Mouse (Mus musculus) MEL (cell line): ENCODE measurements around the gene Micu1. TPM values are rescaled to one million over a fixed set of nuclear protein-coding genes. Genes with fewer than 3 reads are reported as not detected.

Source experiments
- DNase-seq: peaks from one replicate; pipeline ENCODE4 v3.0.0; 2011; ENCODE audit warnings: low read depth, low spot score
- H3K27ac ChIP-seq: 2 replicates; pipeline ENCODE4 v1.5.1; 2012; ENCODE audit warnings: low read depth, mild to moderate bottlenecking, control low read depth, low read length, moderate library complexity; ENCODE audit not compliant: control insufficient read depth
- H3K27me3 ChIP-seq, 2 experiments: fragments of 150-350 bp in 1 of 2; sonication (generic) in 1 of 2; 2 replicates each; pipeline ENCODE4 v1.6.1; 2012; ENCODE audit warnings: low read length in 2 of 2, mild to moderate bottlenecking in 2 of 2, improper control_type of control experiment in 1 of 2, moderate library complexity in 1 of 2; ENCODE audit not compliant: insufficient read depth in 2 of 2, control insufficient read depth in 1 of 2
- H3K36me3 ChIP-seq, 2 experiments: 2 replicates each; pipeline ENCODE4 v1.6.1; 2012 to 2014; ENCODE audit warnings: low read length in 2 of 2, improper control_type of control experiment in 1 of 2, inconsistent platforms in 1 of 2, mild to moderate bottlenecking in 1 of 2; ENCODE audit not compliant: insufficient read depth in 2 of 2, control insufficient read depth in 1 of 2
- H3K4me1 ChIP-seq, 2 experiments: fragments of 150-350 bp in 1 of 2; sonication (generic) in 1 of 2; 2 replicates each; pipeline ENCODE4 v1.6.1; 2012; ENCODE audit warnings: low read length in 2 of 2, improper control_type of control experiment in 1 of 2, mild to moderate bottlenecking in 1 of 2; ENCODE audit not compliant: insufficient read depth in 2 of 2, control insufficient read depth in 1 of 2
- H3K4me3 ChIP-seq, 2 experiments: fragments of 150-350 bp in 1 of 2; sonication (generic) in 1 of 2; 2 replicates each; pipeline ENCODE4 v1.5.1; 2012; ENCODE audit warnings: low read depth in 2 of 2, low read length in 2 of 2, mild to moderate bottlenecking in 2 of 2, moderate library complexity in 2 of 2, control low read depth in 1 of 2, improper control_type of control experiment in 1 of 2; ENCODE audit not compliant: control insufficient read depth in 1 of 2, insufficient read depth in 1 of 2
- H3K79me2 ChIP-seq: 2 replicates; pipeline ENCODE4 v1.6.1; 2012; ENCODE audit warnings: mild to moderate bottlenecking, low read length, moderate library complexity; ENCODE audit not compliant: control insufficient read depth, poor library complexity, insufficient read depth
- H3K9ac ChIP-seq: 2 replicates; pipeline ENCODE4 v1.6.1; 2012; ENCODE audit warnings: low read depth, mild to moderate bottlenecking, control low read depth, low read length, moderate library complexity; ENCODE audit not compliant: control insufficient read depth, poor library complexity, severe bottlenecking
- H3K9me3 ChIP-seq: fragments of 150-350 bp; sonication (generic); replicated peaks from 2 replicates; pipeline ENCODE4 v1.6.1; 2012; ENCODE audit warnings: mild to moderate bottlenecking, low read length, improper control_type of control experiment, moderate library complexity; ENCODE audit not compliant: insufficient read depth
- CHD1 ChIP-seq: IDR thresholded peaks from 2 replicates; pipeline ENCODE4 v1.6.1; 2012; ENCODE audit warnings: low read depth, mild to moderate bottlenecking, inconsistent platforms, low read length, improper control_type of control experiment
- CHD2 ChIP-seq: IDR thresholded peaks from 2 replicates; pipeline ENCODE4 v1.6.1; 2011; ENCODE audit warnings: low read length, improper control_type of control experiment
- EP300 ChIP-seq, 2 experiments: IDR thresholded peaks; 2 replicates each; pipeline ENCODE4 v1.6.1; 2011; ENCODE audit warnings: improper control_type of control experiment in 2 of 2, low read length in 2 of 2, low read depth in 1 of 2, mild to moderate bottlenecking in 1 of 2
- GABPA ChIP-seq: IDR thresholded peaks from 2 replicates; pipeline ENCODE4 v1.6.1; 2012; ENCODE audit warnings: low read depth, mild to moderate bottlenecking, inconsistent platforms, low read length, improper control_type of control experiment, moderate library complexity
- KAT2A ChIP-seq: conservative IDR thresholded peaks from 2 replicates; pipeline ENCODE4 v1.6.1; 2012; ENCODE audit warnings: low read depth, low read length, improper control_type of control experiment, inconsistent platforms
- MAFK ChIP-seq: IDR thresholded peaks from 2 replicates; pipeline ENCODE4 v1.6.1; 2011; ENCODE audit warnings: low read depth, mild to moderate bottlenecking, low read length, improper control_type of control experiment, borderline replicate concordance
- MAX ChIP-seq: IDR thresholded peaks from 2 replicates; pipeline ENCODE4 v1.6.1; 2011; ENCODE audit warnings: low read length, improper control_type of control experiment
- MXI1 ChIP-seq: IDR thresholded peaks from 2 replicates; pipeline ENCODE4 v1.6.1; 2011; ENCODE audit warnings: mild to moderate bottlenecking, low read depth, low read length, improper control_type of control experiment
- MYB ChIP-seq: IDR thresholded peaks from 2 replicates; pipeline ENCODE4 v1.6.1; 2011; ENCODE audit warnings: mild to moderate bottlenecking, low read depth, low read length, improper control_type of control experiment
- MYC ChIP-seq: IDR thresholded peaks from 2 replicates; pipeline ENCODE4 v1.6.1; 2011; ENCODE audit warnings: low read depth, mild to moderate bottlenecking, low read length, improper control_type of control experiment, moderate library complexity
- NELFE ChIP-seq: IDR thresholded peaks from 2 replicates; pipeline ENCODE4 v1.6.1; 2011; ENCODE audit warnings: low read depth, low read length, improper control_type of control experiment
- POLR2A ChIP-seq, 2 experiments: IDR thresholded peaks; 2 replicates each; pipeline ENCODE4 v1.6.1; 2011 to 2012; ENCODE audit warnings: low read length in 2 of 2, mild to moderate bottlenecking in 2 of 2, control low read depth in 1 of 2, improper control_type of control experiment in 1 of 2, low read depth in 1 of 2, moderate library complexity in 1 of 2; ENCODE audit not compliant: control insufficient read depth in 1 of 2, insufficient read depth in 1 of 2, poor library complexity in 1 of 2
- POLR2AphosphoS2 ChIP-seq: IDR thresholded peaks from 2 replicates; pipeline ENCODE4 v1.6.1; 2011; ENCODE audit warnings: low read length, improper control_type of control experiment
- RAD21 ChIP-seq: IDR thresholded peaks from 2 replicates; pipeline ENCODE4 v1.6.1; 2011; ENCODE audit warnings: mild to moderate bottlenecking, low read depth, low read length, improper control_type of control experiment
- RCOR1 ChIP-seq: IDR thresholded peaks from 2 replicates; pipeline ENCODE4 v1.6.1; 2012; ENCODE audit warnings: low read depth, mild to moderate bottlenecking, inconsistent platforms, low read length, improper control_type of control experiment
- SMC3 ChIP-seq: IDR thresholded peaks from 2 replicates; pipeline ENCODE4 v1.6.1; 2011; ENCODE audit warnings: low read depth, low read length, improper control_type of control experiment
- TBP ChIP-seq: IDR thresholded peaks from 2 replicates; pipeline ENCODE4 v1.8.0; 2011; ENCODE audit warnings: low read depth, low read length, improper control_type of control experiment
- polyA plus RNA-seq, 2 experiments: library from polyadenylated mRNA; stranded (reverse) in 1 of 2; unstranded in 1 of 2; fragments of >175 nt in 1 of 2; fragments of >200 nt in 1 of 2; gene quantifications; 2 replicates each; pipeline versions ENCODE4 v1.2.1 to v1.2.4; 2012; ENCODE audit warnings: low replicate concordance in 2 of 2, low read depth in 1 of 2; ENCODE audit not compliant: insufficient read length in 2 of 2, insufficient read depth in 1 of 2, missing spikeins in 1 of 2
- total RNA-seq: library from RNA; depleted of rRNA; stranded (reverse); fragments of 300-350 nt; gene quantifications from 2 replicates; pipeline ENCODE4 v1.2.3, GENCODE M21; 2012

The Micu1 gene
- total and polyA plus RNA-seq, 3 experiments, result 18.0 to 26.8 TPM; not detected in 1

GRCm38 (mm10) chr10:59699516-59699915 lies 2.8 kb upstream of the Micu1 start:
- Histone ChIP-seq H3K4me3 (no peak overlapping the region), H3K9me3 (no peaks in the 10 kb centered on the region), H3K4me1 (peaks cover 2 to 7% of the 10 kb centered on the region in 2 experiments), H3K36me3 (peaks cover 0 to 8% of the 10 kb centered on the region in 2 experiments; a peak in 1 of 4 replicates), H3K9ac (no peak overlapping the region), H3K27me3 (no peaks in the 10 kb centered on the region), H3K27ac (no peak overlapping the region)
- DNase-seq, result no peak
- TF ChIP-seq NELFE (no peak), GABPA (no peak), MYC (no peak), MYB (no peak), RAD21 (no peak), KAT2A (no peak), CHD1 (no peak)
- TF ChIP-seq, all 39 proteins: peak for 0
- peaks cover 3% of the 10 kb centered on the region for H3K79me2 ChIP-seq

GRCm38 (mm10) chr10:59701805-59702204 lies 472 bp upstream of the Micu1 start:
- H3K79me2 ChIP-seq, result peaks cover 3% of the 10 kb centered on the region
- no peak for DNase-seq
- peaks cover 2 to 7% of the 10 kb centered on the region in 2 experiments for H3K4me1 ChIP-seq
- H3K9ac ChIP-seq, result peak overlapping the region; percentile 7
- no peaks in the 10 kb centered on the region for H3K9me3 ChIP-seq
- H3K27ac ChIP-seq, result no peak overlapping the region
- peaks cover 0 to 8% of the 10 kb centered on the region in 2 experiments; a peak in 1 of 4 replicates for H3K36me3 ChIP-seq
- no peaks in the 10 kb centered on the region for H3K27me3 ChIP-seq
- TF ChIP-seq EP300 (IDR thresholded peaks at IDR 0.05; ENCODE audit: low read depth in 1 of 2, low read length in 2 of 2) (no peak; a peak in 1 of 4 replicates), MAFK (no peak), SMC3 (no peak), RCOR1 (0 out of 2 replicates have a peak, but pooled peaks have one; percentile 21), POLR2A (IDR thresholded peaks at IDR 0.05; ENCODE audit: control insufficient read depth in 1 of 2, insufficient read depth in 1 of 2, low read depth in 1 of 2, low read length in 2 of 2, poor library complexity in 1 of 2) (no peak), TBP (peak; percentile 84), MAX (peak; percentile 20), CHD2 (no peak), POLR2AphosphoS2 (no peak), MXI1 (no peak)
- peak overlapping the region; percentile 25 to 54 for H3K4me3 ChIP-seq
